Mouse (Mus musculus) testis, adult 2 months (tissue): Measurements from ENCODE around the gene Klk4. TPM values are rescaled to one million over a fixed set of nuclear protein-coding genes. Genes with fewer than 3 reads are reported as not detected.

Experiments used
- H3K27ac ChIP-seq: fragments of 200-500 bp; 2 replicates; pipeline ENCODE4 v1.5.1; 2012; ENCODE audit warnings: low read depth, low read length; ENCODE audit not compliant: control insufficient read depth, insufficient read depth
- H3K27me3 ChIP-seq: fragments of 200-500 bp; 2 replicates; pipeline ENCODE4 v1.6.1; 2012; ENCODE audit warnings: mild to moderate bottlenecking, low read length, moderate library complexity; ENCODE audit not compliant: control insufficient read depth, insufficient read depth
- H3K36me3 ChIP-seq: fragments of 200-500 bp; 2 replicates; pipeline ENCODE4 v1.6.1; 2012; ENCODE audit warnings: mild to moderate bottlenecking, low read length; ENCODE audit not compliant: control insufficient read depth, insufficient read depth
- H3K4me1 ChIP-seq: fragments of 200-500 bp; 2 replicates; pipeline ENCODE4 v1.6.1; 2012; ENCODE audit warnings: low read length; ENCODE audit not compliant: control insufficient read depth, insufficient read depth
- H3K4me3 ChIP-seq: fragments of 200-500 bp; 2 replicates; pipeline ENCODE4 v1.5.1; 2012; ENCODE audit warnings: low read depth, mild to moderate bottlenecking, low read length, moderate library complexity, mixed read lengths; ENCODE audit not compliant: control insufficient read depth
- CTCF ChIP-seq: fragments of 200-500 bp; IDR thresholded peaks from 2 replicates; pipeline ENCODE4 v1.5.1; 2012; ENCODE audit warnings: low read depth, mild to moderate bottlenecking, inconsistent platforms, low read length, moderate library complexity; ENCODE audit not compliant: control insufficient read depth, insufficient read depth, insufficient replicate concordance
- POLR2A ChIP-seq: fragments of 200-500 bp; IDR thresholded peaks from 2 replicates; pipeline ENCODE4 v1.6.1; 2012; ENCODE audit warnings: low read depth, mild to moderate bottlenecking, inconsistent platforms, low read length, moderate library complexity; ENCODE audit not compliant: control insufficient read depth
- polyA plus RNA-seq: library from polyadenylated mRNA; depleted of rRNA; stranded (reverse); fragments of >200 nt; gene quantifications from 2 replicates; pipeline ENCODE4 v1.2.3, GENCODE M21; 2012

Klk4 gene
- polyA plus RNA-seq, 1 experiment: not detected

- Histone ChIP-seq H3K4me3 (no peak overlapping the region), H3K27ac (no peak overlapping the region), H3K36me3 (no peaks in the 10 kb centered on the region), H3K4me1 (peaks cover 2% of the 10 kb centered on the region; the same call in 1 of the 2 replicates), H3K27me3 (no peaks in the 10 kb centered on the region)
- TF ChIP-seq CTCF (no peak), POLR2A (no peak)
Observed at GRCm38 (mm10) chr7:43882346-43882745, 1.4 kb downstream of the Klk4 start.

GRCm38 (mm10) chr7:43882811-43883210 is 1.9 kb downstream of the Klk4 start:
- no peak overlapping the region for H3K27ac ChIP-seq
- no peaks in the 10 kb centered on the region for H3K36me3 ChIP-seq
- H3K4me1 ChIP-seq: peaks cover 2% of the 10 kb centered on the region; the same call in 1 of the 2 replicates
- H3K27me3 ChIP-seq: no peaks in the 10 kb centered on the region
- no peak overlapping the region for H3K4me3 ChIP-seq
- no peak for TF ChIP-seq CTCF
- TF ChIP-seq POLR2A: no peak

- Histone ChIP-seq H3K27ac (no peak overlapping the region), H3K27me3 (no peaks in the 10 kb centered on the region), H3K4me3 (no peak overlapping the region), H3K36me3 (no peaks in the 10 kb centered on the region), H3K4me1 (peaks cover 2% of the 10 kb centered on the region; the same call in 1 of the 2 replicates)
- TF ChIP-seq POLR2A: no peak
- TF ChIP-seq CTCF: peak; percentile 88
Observed at GRCm38 (mm10) chr7:43883547-43883946, 2.6 kb downstream of the Klk4 start.

GRCm38 (mm10) chr7:43891365-43891764 is 10.4 kb downstream of the Klk4 start:
- no peak overlapping the region for H3K4me3 ChIP-seq

GRCm38 (mm10) chr7:43891788-43892187 is 10.8 kb downstream of the Klk4 start:
- TF ChIP-seq POLR2A (no peak), CTCF (no peak)
- Histone ChIP-seq H3K4me1 (no peaks in the 10 kb centered on the region; the same call in 1 of the 2 replicates), H3K4me3 (no peak overlapping the region), H3K27me3 (no peaks in the 10 kb centered on the region), H3K36me3 (no peaks in the 10 kb centered on the region), H3K27ac (no peak overlapping the region)

More at GRCm38 (mm10) chr7:43891365-43891764, 10.4 kb downstream of the Klk4 start:
- Histone ChIP-seq H3K27me3 (no peaks in the 10 kb centered on the region), H3K36me3 (no peaks in the 10 kb centered on the region), H3K4me1 (no peaks in the 10 kb centered on the region; the same call in 1 of the 2 replicates), H3K27ac (peak overlapping the region; percentile 16; the same call in 1 of the 2 replicates)
- TF ChIP-seq POLR2A: no peak
- TF ChIP-seq CTCF: no peak

GRCm38 (mm10) chr7:43894836-43895235 is 13.9 kb downstream of the Klk4 start:
- H3K27me3 ChIP-seq: no peaks in the 10 kb centered on the region
- H3K36me3 ChIP-seq: no peaks in the 10 kb centered on the region
- peaks cover 2% of the 10 kb centered on the region; the same call in 1 of the 2 replicates for H3K4me1 ChIP-seq
- no peak overlapping the region for H3K27ac ChIP-seq
- H3K4me3 ChIP-seq: no peak overlapping the region
- TF ChIP-seq CTCF (peak; percentile 88), POLR2A (no peak)

GRCm38 (mm10) chr7:43914821-43915220 is 33.9 kb downstream of the Klk4 start:
- TF ChIP-seq POLR2A (no peak), CTCF (no peak)
- no peaks in the 10 kb centered on the region for H3K27me3 ChIP-seq
- no peak overlapping the region for H3K27ac ChIP-seq
- H3K36me3 ChIP-seq: no peaks in the 10 kb centered on the region
- H3K4me1 ChIP-seq: peaks cover 10% of the 10 kb centered on the region
- no peak overlapping the region for H3K4me3 ChIP-seq
